In genomic region chr1:58584271-58584670, GRCm38 (mm10) we compare ENCODE assay signal across 15 mouse cellular contexts. TPM values are rescaled to one million over a fixed set of nuclear protein-coding genes. Genes with fewer than 3 reads are reported as not detected.
DNase-seq lines count a peak whose midpoint lies in the region; ATAC-seq and TF ChIP-seq lines count a peak whose summit lies in the region.
"Had no signal": no experiment of that assay in that cellular context is flagged by ENCODE, and none has a peak within 500 bp of the region (broad histone marks: within the 10 kb centered on the region; RNA-seq: fewer than 3 reads in every experiment).

No protein-coding gene starts in this region.

- H3K9me3 ChIP-seq in hindbrain, embryonic 14.5 days (ENCODE audit: control insufficient read depth, low read length): no peaks in the 10 kb centered on the region
- no peaks in the 10 kb centered on the region for H3K9me3 ChIP-seq in hindbrain, embryonic 11.5 days (ENCODE audit: control insufficient read depth, low read length)
- H3K9me3 ChIP-seq in lung, postnatal 0 days (ENCODE audit: low read length): no peaks in the 10 kb centered on the region
- H3K9me3 ChIP-seq in intestine, embryonic 16.5 days (ENCODE audit: control insufficient read depth, low read length): no peaks in the 10 kb centered on the region
- H3K9me3 ChIP-seq: embryonic facial prominence, embryonic 13.5 days; heart, embryonic 13.5 days; midbrain, embryonic 13.5 days; neural tube, embryonic 13.5 days had no signal

- no peak for ATAC-seq in hindbrain, embryonic 14.5 days (ENCODE audit: low FRiP score)
- ATAC-seq in hindbrain, embryonic 11.5 days (ENCODE audit: low FRiP score): no peak
- no peak for ATAC-seq in lung, postnatal 0 days
- ATAC-seq in megakaryocyte progenitor cell, adult 5-6 weeks (replicated peaks; ENCODE audit: poor library complexity): 0 out of 2 replicates have a peak, but pooled peaks have one; percentile 27
- no peak for ATAC-seq in granulocyte monocyte progenitor cell, adult 5-6 weeks (replicated peaks; ENCODE audit: poor library complexity, severe bottlenecking)
- no peak for ATAC-seq in intestine, embryonic 16.5 days
- ATAC-seq: inflammation-experienced regulatory T-cells, adult 6 months; midbrain, embryonic 13.5 days had no signal

- no peaks in the 10 kb centered on the region for H3K27me3 ChIP-seq in hindbrain, embryonic 14.5 days (ENCODE audit: control insufficient read depth, insufficient read depth, low read length)
- H3K27me3 ChIP-seq in hindbrain, embryonic 11.5 days (ENCODE audit: control insufficient read depth, insufficient read depth, low read length): no peaks in the 10 kb centered on the region
- H3K27me3 ChIP-seq in lung, postnatal 0 days (replicated peaks; ENCODE audit: insufficient read depth, low read length): no peaks in the 10 kb centered on the region
- H3K27me3 ChIP-seq in intestine, embryonic 16.5 days (replicated peaks; ENCODE audit: control insufficient read depth, insufficient read depth, low read length): no peaks in the 10 kb centered on the region
- H3K27me3 ChIP-seq: embryonic facial prominence, embryonic 13.5 days; heart, embryonic 13.5 days; midbrain, embryonic 13.5 days; neural tube, embryonic 13.5 days had no signal

- peak; percentile 53 for TF ChIP-seq CTCF in lung, postnatal 0 days (IDR thresholded peaks at IDR 0.05)
- no peak for TF ChIP-seq CTCF in lung, adult 2 months (IDR thresholded peaks at IDR 0.05; ENCODE audit: insufficient read depth, low read length)

- peaks cover 14% of the 10 kb centered on the region for H3K4me1 ChIP-seq in hindbrain, embryonic 14.5 days (replicated peaks; ENCODE audit: control insufficient read depth, insufficient read depth, low read length)
- no peaks in the 10 kb centered on the region for H3K4me1 ChIP-seq in hindbrain, embryonic 11.5 days (replicated peaks; ENCODE audit: control insufficient read depth, insufficient read depth, low read length)
- 0 out of 2 replicates have a peak, but pooled peaks cover 4% of the 10 kb centered on the region for H3K4me1 ChIP-seq in lung, postnatal 0 days (ENCODE audit: insufficient read depth, low read depth, low read length)
- peaks cover 3% of the 10 kb centered on the region for H3K4me1 ChIP-seq in lung, adult 2 months (ENCODE audit: control insufficient read depth, insufficient read depth, low read length)
- peaks cover 7% of the 10 kb centered on the region; the same call in 1 of the 2 replicates for H3K4me1 ChIP-seq in intestine, embryonic 16.5 days (ENCODE audit: control insufficient read depth, insufficient read depth, low read length)

- no peak overlapping the region for H3K4me3 ChIP-seq in hindbrain, embryonic 14.5 days (replicated peaks; ENCODE audit: low read length)
- H3K4me3 ChIP-seq in hindbrain, embryonic 11.5 days (ENCODE audit: low read depth, low read length): no peak overlapping the region
- H3K4me3 ChIP-seq in lung, postnatal 0 days (ENCODE audit: low read depth, low read length): no peak overlapping the region
- H3K4me3 ChIP-seq in lung, adult 2 months (replicated peaks; ENCODE audit: extremely low read depth, low read depth, low read length): no peak overlapping the region
- no peak overlapping the region for H3K4me3 ChIP-seq in intestine, embryonic 16.5 days (ENCODE audit: low read length)
- H3K4me3 ChIP-seq: embryonic facial prominence, embryonic 13.5 days; heart, embryonic 13.5 days; midbrain, embryonic 13.5 days had no signal

- no peak overlapping the region for H3K4me2 ChIP-seq in hindbrain, embryonic 14.5 days (replicated peaks)
- H3K4me2 ChIP-seq in hindbrain, embryonic 11.5 days (replicated peaks; ENCODE audit: low read depth, low read length): no peak overlapping the region
- H3K4me2 ChIP-seq in lung, postnatal 0 days (replicated peaks; ENCODE audit: low read depth, low read length): no peak overlapping the region
- H3K4me2 ChIP-seq in intestine, embryonic 16.5 days (ENCODE audit: low read depth, low read length): no peak overlapping the region
- H3K4me2 ChIP-seq: midbrain, embryonic 13.5 days had no signal

- DNase-seq in hindbrain, embryonic 14.5 days (ENCODE audit: low spot score): peak; percentile 42
- DNase-seq in hindbrain, embryonic 11.5 days (ENCODE audit: low spot score): no peak
- DNase-seq in lung, postnatal 0 days (ENCODE audit: low spot score): peak; percentile 40
- DNase-seq in lung, adult 2 months: no peak
- peak; percentile 15 for DNase-seq in Muller cell, postnatal 12 days (ENCODE audit: inconsistent ontology term)
- DNase-seq: adrenal gland, postnatal 14 days; cerebellum, adult 11-12 months had no signal

- TF ChIP-seq POLR2A in lung, adult 2 months (IDR thresholded peaks at IDR 0.05; ENCODE audit: borderline replicate concordance, extremely low read depth, low read depth, low read length): no peak

- whole genome bisulfite sequencing in hindbrain, embryonic 14.5 days: 85% methylated on average over 1 of the region's 1 CpGs
- WGBS in hindbrain, embryonic 11.5 days: 73% methylated on average over 1 of the region's 1 CpGs
- 60% methylated on average over 1 of the region's 1 CpGs for WGBS in lung, postnatal 0 days
- WGBS in lung, adult 2 months: 49% methylated on average over 1 of the region's 1 CpGs
- 60% methylated on average over 1 of the region's 1 CpGs for WGBS in intestine, embryonic 16.5 days

- TF ChIP-seq EP300 in lung, postnatal 0 days (IDR thresholded peaks at IDR 0.05): no peak

- H3K27ac ChIP-seq in hindbrain, embryonic 14.5 days: no peak overlapping the region
- no peak overlapping the region for H3K27ac ChIP-seq in hindbrain, embryonic 11.5 days (ENCODE audit: low read depth, low read length)
- no peak overlapping the region for H3K27ac ChIP-seq in lung, postnatal 0 days (ENCODE audit: low read length)
- no peak overlapping the region for H3K27ac ChIP-seq in intestine, embryonic 16.5 days (ENCODE audit: low read length)
- H3K27ac ChIP-seq: embryonic facial prominence, embryonic 13.5 days; heart, embryonic 13.5 days; midbrain, embryonic 13.5 days; neural tube, embryonic 13.5 days had no signal

- H3K9ac ChIP-seq in hindbrain, embryonic 14.5 days: no peak overlapping the region
- H3K9ac ChIP-seq in hindbrain, embryonic 11.5 days (ENCODE audit: low read depth, low read length): no peak overlapping the region
- H3K9ac ChIP-seq in lung, postnatal 0 days (replicated peaks; ENCODE audit: low read depth): no peak overlapping the region
- H3K9ac ChIP-seq in intestine, embryonic 16.5 days (ENCODE audit: low read depth, low read length): no peak overlapping the region
- H3K9ac ChIP-seq: embryonic facial prominence, embryonic 13.5 days; midbrain, embryonic 13.5 days; neural tube, embryonic 13.5 days had no signal

- no peaks in the 10 kb centered on the region for H3K36me3 ChIP-seq in hindbrain, embryonic 14.5 days (replicated peaks; ENCODE audit: control insufficient read depth, insufficient read depth)
- H3K36me3 ChIP-seq in hindbrain, embryonic 11.5 days (ENCODE audit: control insufficient read depth, insufficient read depth, low read length): no peaks in the 10 kb centered on the region
- H3K36me3 ChIP-seq in lung, postnatal 0 days (ENCODE audit: insufficient read depth, low read length): no peaks in the 10 kb centered on the region
- H3K36me3 ChIP-seq in intestine, embryonic 16.5 days (ENCODE audit: control insufficient read depth, insufficient read depth, low read length): no peaks in the 10 kb centered on the region
- H3K36me3 ChIP-seq: midbrain, embryonic 13.5 days; neural tube, embryonic 13.5 days had no signal

RNA-seq across cellular contexts. Expression of gene Fam126b, which starts 1.9 kb away (rescaled TPM):
- polyA plus RNA-seq in hindbrain, embryonic 14.5 days (2014; fragmentation: Nextera tagmentation; extraction: Ambion mirVana): 15.7 and 18.5 TPM in 2 replicates
- 8.5 and 9.1 TPM in 2 replicates for polyA plus RNA-seq in hindbrain, embryonic 11.5 days (2014; fragmentation: Nextera tagmentation; extraction: Ambion mirVana)
- 6.6 and 7.8 TPM in 2 replicates for polyA plus RNA-seq in lung, postnatal 0 days (2015; fragmentation: Nextera tagmentation; extraction: Ambion mirVana)
- 1.7 and 2.8 TPM in 2 replicates for polyA plus RNA-seq in lung, adult 2 months (2012; rRNA removed)
- total RNA-seq in megakaryocyte progenitor cell, adult 5-6 weeks (2015): 16.1 and 17.1 TPM in 2 replicates
- 19.8 and 32.5 TPM in 2 replicates for total RNA-seq in megakaryocyte progenitor cell, adult 5-6 weeks (2017)
- 14.9 and 25.2 TPM in 2 replicates for total RNA-seq in granulocyte monocyte progenitor cell, adult 5-6 weeks (2014; fragmentation: Nextera tagmentation)
- 14.6 and 20.2 TPM in 2 replicates for total RNA-seq in granulocyte monocyte progenitor cell, adult 5-6 weeks (2017)
- polyA plus RNA-seq in intestine, embryonic 16.5 days (2015; fragmentation: Nextera tagmentation; extraction: Ambion mirVana): 7.0 and 9.6 TPM in 2 replicates

RNA-seq across cellular contexts. Expression of gene Ndufb3, which starts 1.9 kb away (rescaled TPM):
- polyA plus RNA-seq in hindbrain, embryonic 14.5 days (2014; fragmentation: Nextera tagmentation; extraction: Ambion mirVana): 179 and 220 TPM in 2 replicates
- polyA plus RNA-seq in hindbrain, embryonic 11.5 days (2014; fragmentation: Nextera tagmentation; extraction: Ambion mirVana): 150 and 164 TPM in 2 replicates
- polyA plus RNA-seq in lung, postnatal 0 days (2015; fragmentation: Nextera tagmentation; extraction: Ambion mirVana): 162 and 163 TPM in 2 replicates
- polyA plus RNA-seq in lung, adult 2 months (2012; rRNA removed): 23.1 and 53.7 TPM in 2 replicates
- total RNA-seq in megakaryocyte progenitor cell, adult 5-6 weeks (2015): 135 and 167 TPM in 2 replicates
- 94.5 and 99.4 TPM in 2 replicates for total RNA-seq in megakaryocyte progenitor cell, adult 5-6 weeks (2017)
- total RNA-seq in granulocyte monocyte progenitor cell, adult 5-6 weeks (2014; fragmentation: Nextera tagmentation): 120 and 177 TPM in 2 replicates
- total RNA-seq in granulocyte monocyte progenitor cell, adult 5-6 weeks (2017): 62.3 and 124 TPM in 2 replicates
- 197 and 198 TPM in 2 replicates for polyA plus RNA-seq in intestine, embryonic 16.5 days (2015; fragmentation: Nextera tagmentation; extraction: Ambion mirVana)

Comparison
In these comparisons a context has a peak if more than half of its experiments do, and no peak if none do; other contexts are left out.
1. DNase-seq: peak in hindbrain, embryonic 14.5 days (single experiment), lung, postnatal 0 days (single experiment) and Muller cell, postnatal 12 days (single experiment); none in hindbrain, embryonic 11.5 days (single experiment) and lung, adult 2 months (single experiment).